Mouse (Mus musculus) small intestine, adult 10 weeks (tissue): Measurements from ENCODE around the gene Olfr1191-ps1. TPM values are rescaled to one million over a fixed set of nuclear protein-coding genes. Genes with fewer than 3 reads are reported as not detected.

Source experiments
- polyA plus RNA-seq: library from polyadenylated mRNA; stranded (reverse); fragments of 350-450 nt; fragmentation: Illumina TruSeq; extraction: RNeasy Lipid Tissue Mini Kit (QIAGEN cat#74804); gene quantifications from one replicate; pipeline ENCODE4 v1.2.3, GENCODE M21; 2014; ENCODE audit warnings: low replicate concordance

The Olfr1191-ps1 gene
- polyA plus RNA-seq, result not detected

DNA sequence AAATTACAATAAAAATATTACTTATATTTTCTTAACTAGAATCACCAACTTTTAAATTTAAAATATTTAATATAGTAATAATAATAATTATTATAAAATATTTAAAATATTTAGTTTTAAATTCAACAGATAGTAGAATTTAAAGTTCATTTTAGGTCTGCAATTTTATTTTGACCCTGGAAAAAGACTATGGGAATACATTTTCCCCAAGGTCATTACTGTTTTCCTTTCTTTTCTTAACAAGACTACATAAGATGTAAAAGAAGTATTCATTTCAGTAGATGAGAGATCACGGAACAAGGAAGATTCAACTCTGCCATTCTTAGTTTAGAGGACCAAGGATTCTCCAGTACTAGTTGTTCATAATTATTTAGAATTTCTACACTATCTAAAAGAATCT is at the start of gene Olfr1191-ps1:
Olfr1191-ps1 (plus strand) TSS at position 301 of the 400 bp plus-strand sequence.

DNA sequence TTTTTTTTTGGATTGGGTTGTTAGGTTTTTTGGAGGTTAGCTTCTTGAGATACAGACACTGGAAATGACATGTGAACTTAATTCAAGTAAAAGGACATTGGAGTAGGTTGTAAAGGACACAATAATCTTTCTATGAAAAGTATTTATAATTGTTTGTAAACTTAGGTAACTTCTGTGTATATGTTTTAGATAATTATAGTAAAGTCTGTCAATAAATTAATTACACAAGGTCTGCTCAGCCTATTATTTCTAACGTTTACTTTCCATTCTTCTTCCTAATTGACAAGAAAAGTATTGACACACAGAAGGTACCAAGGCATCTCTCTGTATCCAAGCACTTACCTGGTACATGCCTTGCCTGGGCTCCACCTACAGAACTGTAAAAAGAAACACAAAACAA is 7.9 kb downstream of the Olfr1191-ps1 start, which contains the start of gene Olfr1192-ps1:
Olfr1192-ps1 (plus strand) TSS at position 301 of the 400 bp plus-strand sequence.

DNA sequence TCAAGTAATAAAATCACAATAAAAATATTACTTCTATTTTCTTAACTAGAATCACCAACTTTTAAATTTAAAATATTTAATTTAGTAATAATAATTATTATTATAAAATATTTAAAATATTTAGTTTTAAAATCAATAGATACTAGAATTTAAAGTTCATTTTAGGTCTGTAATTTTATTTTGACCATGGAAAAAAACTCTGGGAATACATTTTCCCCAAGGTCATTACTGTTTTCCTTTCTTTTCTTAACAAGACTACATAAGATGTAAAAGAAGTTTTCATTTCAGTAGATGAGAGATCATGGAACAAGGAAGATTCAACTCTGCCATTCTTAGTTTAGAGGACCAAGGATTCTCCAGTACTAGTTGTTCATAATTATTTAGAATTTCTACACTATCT is 35.0 kb downstream of the Olfr1191-ps1 start, which contains the start of gene Olfr1193:
Olfr1193 (plus strand) TSS at position 301 of the 400 bp plus-strand sequence.

DNA sequence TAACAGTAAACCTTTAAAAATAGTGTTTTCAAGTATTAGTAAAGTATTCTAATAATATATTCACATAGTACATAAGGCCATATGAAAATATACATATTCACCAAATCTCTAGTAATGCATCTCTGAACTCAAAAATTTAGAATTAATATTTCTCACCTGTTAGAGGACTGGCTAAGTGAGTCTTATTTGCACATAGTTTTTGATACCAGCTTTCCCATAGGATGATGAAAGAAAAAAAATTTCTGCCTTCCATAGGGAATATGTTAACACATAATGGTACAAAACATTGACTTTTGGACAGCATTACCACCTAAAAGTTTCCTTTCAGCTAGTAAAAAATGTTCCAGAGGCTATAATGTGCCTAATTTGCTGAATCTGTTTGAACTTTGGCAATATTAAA is 48.7 kb downstream of the Olfr1191-ps1 start, which contains the start of gene Olfr1195:
Olfr1195 (minus strand) TSS at position 101 of the 400 bp plus-strand sequence.

Other genes starting within 250 kb of the Olfr1191-ps1 start
- gene Olfr1179, start 234.1 kb upstream of the Olfr1191-ps1 start, polyA plus RNA-seq, result not detected
- gene Olfr1180, start 221.4 kb upstream of the Olfr1191-ps1 start, polyA plus RNA-seq, result not detected
- not detected for gene Olfr1181, start 214.4 kb upstream of the Olfr1191-ps1 start, polyA plus RNA-seq
- gene Gm13757, start 191.4 kb upstream of the Olfr1191-ps1 start, polyA plus RNA-seq, result not detected
- gene Olfr1183, start 185.7 kb upstream of the Olfr1191-ps1 start, polyA plus RNA-seq, result not detected
- gene Olfr1184, start 156.9 kb upstream of the Olfr1191-ps1 start, polyA plus RNA-seq, result not detected
- gene Olfr1185-ps1, start 147.2 kb upstream of the Olfr1191-ps1 start, polyA plus RNA-seq, result not detected
- gene Olfr1186, start 122.0 kb upstream of the Olfr1191-ps1 start, polyA plus RNA-seq, result not detected
- not detected for gene Olfr1188, start 83.6 kb upstream of the Olfr1191-ps1 start, polyA plus RNA-seq
- not detected for gene Olfr1189, start 54.1 kb upstream of the Olfr1191-ps1 start, polyA plus RNA-seq
- not detected for gene Olfr1192-ps1, start 8.0 kb downstream of the Olfr1191-ps1 start, polyA plus RNA-seq
- not detected for gene Olfr1193, start 35.1 kb downstream of the Olfr1191-ps1 start, polyA plus RNA-seq
- not detected for gene Olfr1195, start 48.6 kb downstream of the Olfr1191-ps1 start, polyA plus RNA-seq
- not detected for gene Olfr1196, start 64.1 kb downstream of the Olfr1191-ps1 start, polyA plus RNA-seq
- not detected for gene Olfr1197, start 91.8 kb downstream of the Olfr1191-ps1 start, polyA plus RNA-seq
- not detected for gene Olfr1198, start 110.8 kb downstream of the Olfr1191-ps1 start, polyA plus RNA-seq
- not detected for gene Olfr1199, start 119.9 kb downstream of the Olfr1191-ps1 start, polyA plus RNA-seq
- not detected for gene Olfr1200, start 129.9 kb downstream of the Olfr1191-ps1 start, polyA plus RNA-seq
- not detected for gene Olfr1201, start 152.5 kb downstream of the Olfr1191-ps1 start, polyA plus RNA-seq
- gene Olfr1202, start 174.0 kb downstream of the Olfr1191-ps1 start, polyA plus RNA-seq, result not detected
- gene Olfr1205, start 189.2 kb downstream of the Olfr1191-ps1 start, polyA plus RNA-seq, result not detected
- gene Olfr1204, start 208.8 kb downstream of the Olfr1191-ps1 start, polyA plus RNA-seq, result not detected
- gene Olfr1206, start 222.7 kb downstream of the Olfr1191-ps1 start, polyA plus RNA-seq, result not detected